Mouse (Mus musculus): ENCODE results near the gene Srbd1. TPM values are rescaled to one million over a fixed set of nuclear protein-coding genes. Genes with fewer than 3 reads are reported as not detected.

The Srbd1 gene
- total RNA-seq, 2 experiments from 2014 or later = 28.4 to 30.1 TPM

GRCm38 (mm10) chr17:86149726-86150125 is 4.8 kb upstream of the Srbd1 start:
- ATAC-seq (replicated peaks; ENCODE audit: poor library complexity, severe bottlenecking) = no peak

- ATAC-seq (replicated peaks; ENCODE audit: poor library complexity, severe bottlenecking) = peak; percentile 54
Observed at GRCm38 (mm10) chr17:86144537-86145078, 367 bp downstream of the Srbd1 start.

- no peak for ATAC-seq (replicated peaks; ENCODE audit: poor library complexity, severe bottlenecking)
Observed at GRCm38 (mm10) chr17:86135835-86136234, 9.1 kb downstream of the Srbd1 start.

GRCm38 (mm10) chr17:86134461-86134860 is 10.5 kb downstream of the Srbd1 start:
- ATAC-seq (replicated peaks; ENCODE audit: poor library complexity, severe bottlenecking) = no peak

- no peak for ATAC-seq (replicated peaks; ENCODE audit: poor library complexity, severe bottlenecking)
Observed at GRCm38 (mm10) chr17:86132534-86132933, 12.4 kb downstream of the Srbd1 start.

GRCm38 (mm10) chr17:86128198-86128597 is 16.8 kb downstream of the Srbd1 start:
- peak; percentile 52 for ATAC-seq (replicated peaks; ENCODE audit: poor library complexity, severe bottlenecking)

GRCm38 (mm10) chr17:86125908-86126307 is 19.1 kb downstream of the Srbd1 start:
- ATAC-seq (replicated peaks; ENCODE audit: poor library complexity, severe bottlenecking) = no peak

- no peak for ATAC-seq (replicated peaks; ENCODE audit: poor library complexity, severe bottlenecking)
Observed at GRCm38 (mm10) chr17:86123146-86123545, 21.8 kb downstream of the Srbd1 start.

GRCm38 (mm10) chr17:86096875-86097274 is 48.1 kb downstream of the Srbd1 start:
- no peak for ATAC-seq (replicated peaks; ENCODE audit: poor library complexity, severe bottlenecking)

- ATAC-seq (replicated peaks; ENCODE audit: poor library complexity, severe bottlenecking) = no peak
Observed at GRCm38 (mm10) chr17:86093124-86093523, 51.9 kb downstream of the Srbd1 start.

GRCm38 (mm10) chr17:86091631-86092030 is 53.3 kb downstream of the Srbd1 start:
- ATAC-seq (replicated peaks; ENCODE audit: poor library complexity, severe bottlenecking) = no peak

GRCm38 (mm10) chr17:86089893-86090588 is 54.9 kb downstream of the Srbd1 start:
- no peak for ATAC-seq (replicated peaks; ENCODE audit: poor library complexity, severe bottlenecking)

- no peak for ATAC-seq (replicated peaks; ENCODE audit: poor library complexity, severe bottlenecking)
Observed at GRCm38 (mm10) chr17:86087922-86088321, 57.1 kb downstream of the Srbd1 start.

- ATAC-seq (replicated peaks; ENCODE audit: poor library complexity, severe bottlenecking) = no peak
Observed at GRCm38 (mm10) chr17:86086191-86086590, 58.8 kb downstream of the Srbd1 start.

GRCm38 (mm10) chr17:86083207-86083606 is 61.8 kb downstream of the Srbd1 start:
- no peak for ATAC-seq (replicated peaks; ENCODE audit: poor library complexity, severe bottlenecking)

- peak; percentile 55 for ATAC-seq (replicated peaks; ENCODE audit: poor library complexity, severe bottlenecking)
Observed at GRCm38 (mm10) chr17:86078060-86078459, 66.9 kb downstream of the Srbd1 start.

GRCm38 (mm10) chr17:86067444-86067843 is 77.5 kb downstream of the Srbd1 start:
- ATAC-seq (replicated peaks; ENCODE audit: poor library complexity, severe bottlenecking) = no peak

- no peak for ATAC-seq (replicated peaks; ENCODE audit: poor library complexity, severe bottlenecking)
Observed at GRCm38 (mm10) chr17:86065833-86066232, 79.1 kb downstream of the Srbd1 start.

- ATAC-seq (replicated peaks; ENCODE audit: poor library complexity, severe bottlenecking) = peak; percentile 91
Observed at GRCm38 (mm10) chr17:86063461-86063860, 81.5 kb downstream of the Srbd1 start.

GRCm38 (mm10) chr17:86060911-86061310 is 84.1 kb downstream of the Srbd1 start:
- no peak for ATAC-seq (replicated peaks; ENCODE audit: poor library complexity, severe bottlenecking)

GRCm38 (mm10) chr17:86040221-86040984 is 104.6 kb downstream of the Srbd1 start:
- ATAC-seq (replicated peaks; ENCODE audit: poor library complexity, severe bottlenecking) = no peak

Measured in granulocyte monocyte progenitor cell, adult 5-6 weeks (primary cell).